Mouse (Mus musculus) spleen, postnatal 36 days (tissue): ENCODE measurements at regions not wholly inside any gene's neighbourhood (a gene's known extent, or its start where the extent isn't known, plus 50 kb on each side); places are given as distances from the start of the nearest gene placed in this dataset.

Source experiments
- DNase-seq, 2 experiments: peaks; one replicate each; pipeline ENCODE4 v3.0.0; 2022; ENCODE audit warnings: low spot score in 2 of 2, mixed read lengths in 1 of 2

DNA sequence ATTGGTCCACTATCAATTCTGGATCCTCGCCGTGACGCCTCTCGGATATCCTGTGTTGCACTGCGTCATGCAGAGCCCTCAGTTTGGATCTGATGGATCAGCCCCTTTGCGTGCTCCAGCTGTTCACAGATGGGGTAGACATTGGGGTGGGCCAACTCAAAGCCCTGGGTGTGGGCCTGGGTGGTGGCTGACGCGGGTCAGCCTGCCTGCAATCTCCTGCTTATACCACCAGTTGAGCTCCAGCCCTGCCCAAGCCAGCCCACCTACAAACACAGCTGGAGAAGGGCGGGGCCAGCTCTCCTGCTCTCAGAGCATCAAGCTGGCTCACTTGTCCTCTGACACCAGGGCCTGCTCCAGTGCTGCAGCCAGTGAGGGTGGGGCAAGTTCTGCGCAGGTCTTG lies 73.1 kb downstream of the Rps15a start:
- no peak for DNase-seq

DNA sequence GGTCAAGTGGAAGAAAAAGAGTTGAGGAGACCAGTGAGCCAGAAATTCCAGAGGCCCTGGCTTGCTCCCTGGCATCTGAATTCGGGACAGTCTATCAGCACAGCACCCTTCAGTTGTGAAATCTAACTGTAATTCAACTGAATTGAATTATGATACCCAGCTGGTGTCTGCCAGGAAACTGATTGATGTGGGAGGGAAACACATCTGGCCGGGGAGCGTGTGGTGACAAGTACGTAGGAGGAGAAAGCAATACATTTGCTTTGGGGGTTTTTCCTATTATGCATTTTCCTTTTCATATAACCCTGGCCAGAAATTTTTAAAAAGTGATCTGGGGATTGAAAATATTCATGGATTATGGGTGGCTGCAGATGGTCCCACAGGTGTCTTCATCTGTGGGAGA lies 76.1 kb downstream of the Rps15a start:
- no peak for DNase-seq

DNA sequence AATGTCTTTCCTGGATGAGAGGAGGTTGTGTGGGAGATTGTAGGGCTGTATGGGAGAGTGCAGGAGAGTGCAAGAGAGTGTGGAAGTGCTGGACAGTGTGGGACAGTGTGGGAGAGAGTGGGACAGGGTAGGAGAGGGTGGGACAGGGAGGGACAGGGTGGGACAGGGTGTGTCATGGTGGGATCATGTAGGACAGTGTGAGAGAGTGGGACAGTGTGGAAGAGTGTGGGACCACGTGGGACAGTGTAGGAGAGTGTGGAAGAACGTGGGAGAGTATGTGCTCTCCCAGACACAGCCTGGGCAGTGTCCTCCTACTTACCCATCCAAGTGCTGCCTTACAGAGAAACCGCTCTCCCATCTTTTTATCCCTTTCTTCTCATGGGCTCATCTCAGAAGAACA lies 78.9 kb downstream of the Rps15a start:
- no peak for DNase-seq

DNA sequence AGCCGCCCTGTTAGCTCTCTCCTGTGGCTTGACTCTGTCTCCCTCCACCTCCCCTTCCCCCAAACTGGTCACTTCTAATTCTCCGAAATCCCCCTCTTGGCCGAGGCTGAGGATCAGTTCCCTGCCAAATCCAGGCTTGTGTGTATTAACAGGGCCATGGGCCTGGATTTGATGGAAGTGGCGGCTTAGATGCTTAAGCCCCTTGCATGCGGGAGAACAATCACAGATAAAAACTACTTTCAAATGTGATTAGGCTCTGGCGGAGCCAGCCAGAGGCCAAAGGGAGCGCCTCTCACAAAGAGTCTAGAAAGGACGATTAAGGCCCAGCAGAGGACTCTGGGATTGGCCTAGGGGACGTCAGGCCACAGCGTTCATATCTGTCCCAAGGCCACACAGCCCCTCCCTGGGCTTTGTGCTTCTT lies 89.9 kb downstream of the Rps15a start:
- DNase-seq: no peak

DNA sequence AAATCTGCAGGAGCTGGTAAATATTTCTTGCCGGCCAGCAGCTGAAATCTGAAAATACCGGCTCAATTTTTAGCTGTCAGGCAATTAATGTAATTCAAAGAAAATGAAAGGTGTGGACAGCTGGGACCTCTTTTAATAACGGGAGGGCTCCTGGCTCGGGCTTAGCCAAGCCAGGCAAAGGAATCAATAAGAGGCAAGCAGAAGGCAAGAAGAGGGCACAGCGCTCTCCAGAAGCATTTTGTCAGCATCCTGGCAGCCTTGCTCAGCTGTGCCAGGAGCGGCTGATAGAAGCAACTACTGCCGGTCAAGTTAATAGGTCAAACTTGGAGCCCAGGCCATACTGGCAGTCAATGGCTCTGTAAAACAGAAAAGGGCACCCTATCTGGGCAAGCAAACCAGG lies 111.4 kb downstream of the Rps15a start:
- DNase-seq: no peak

DNA sequence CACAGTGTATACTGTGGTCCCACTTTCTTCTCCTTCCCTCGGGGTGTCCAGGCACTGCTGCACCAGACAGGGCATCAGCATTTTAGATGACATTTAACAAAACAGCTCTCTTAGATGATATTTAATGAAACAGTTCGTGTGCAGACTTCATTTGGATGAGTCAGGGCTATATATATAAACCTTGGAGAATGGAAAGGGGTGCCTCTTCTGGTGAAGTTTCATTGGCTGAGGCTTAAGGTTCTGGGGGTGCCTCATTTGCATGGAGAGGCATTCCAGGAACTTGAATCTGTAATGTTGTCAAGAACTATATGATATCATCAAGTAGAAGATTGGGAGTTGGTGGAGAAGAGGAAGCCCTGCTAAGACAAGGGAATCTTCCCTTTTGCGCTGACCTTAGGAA lies 114.1 kb downstream of the Rps15a start:
- no peak for DNase-seq

DNA sequence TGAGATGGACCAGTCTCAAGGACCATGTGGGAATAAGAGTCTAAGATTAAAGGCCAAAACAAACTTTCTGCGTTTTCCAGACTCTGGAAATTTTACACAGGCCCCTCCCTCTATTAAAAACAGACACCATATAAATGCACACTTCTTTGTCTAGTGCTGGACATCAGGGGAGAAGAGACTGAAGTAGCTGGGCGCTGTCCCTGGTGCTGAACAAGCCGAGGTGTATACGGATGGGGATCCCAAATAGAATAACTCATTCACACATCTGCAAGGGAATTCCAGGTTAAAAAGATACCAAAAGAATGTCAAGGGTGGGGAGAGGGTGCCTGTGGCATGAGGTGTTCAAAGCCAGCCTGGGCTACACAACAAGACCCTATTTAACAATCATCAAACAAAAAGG lies 114.9 kb downstream of the Rps15a start:
- no peak for DNase-seq

DNA sequence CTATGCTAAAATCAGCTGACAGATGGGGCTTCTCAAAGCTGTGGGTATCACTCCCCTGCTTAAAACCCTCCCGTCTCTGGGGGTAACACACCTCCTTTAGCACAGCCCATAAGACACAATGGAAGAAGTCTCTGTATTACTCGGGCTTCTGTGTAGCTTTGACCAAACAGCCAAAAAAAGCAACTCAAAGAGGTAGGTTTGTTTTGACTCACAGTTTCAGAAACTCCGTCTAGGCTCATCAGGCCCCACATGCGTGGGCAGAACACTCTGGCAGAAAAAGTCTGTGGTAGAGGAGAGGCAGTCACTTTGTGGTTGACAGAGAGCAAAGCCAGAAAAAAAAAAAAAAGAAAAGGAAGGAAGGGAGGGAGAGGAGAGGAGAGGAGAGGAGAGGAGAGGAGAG lies 133.8 kb downstream of the Rps15a start:
- DNase-seq: no peak

DNA sequence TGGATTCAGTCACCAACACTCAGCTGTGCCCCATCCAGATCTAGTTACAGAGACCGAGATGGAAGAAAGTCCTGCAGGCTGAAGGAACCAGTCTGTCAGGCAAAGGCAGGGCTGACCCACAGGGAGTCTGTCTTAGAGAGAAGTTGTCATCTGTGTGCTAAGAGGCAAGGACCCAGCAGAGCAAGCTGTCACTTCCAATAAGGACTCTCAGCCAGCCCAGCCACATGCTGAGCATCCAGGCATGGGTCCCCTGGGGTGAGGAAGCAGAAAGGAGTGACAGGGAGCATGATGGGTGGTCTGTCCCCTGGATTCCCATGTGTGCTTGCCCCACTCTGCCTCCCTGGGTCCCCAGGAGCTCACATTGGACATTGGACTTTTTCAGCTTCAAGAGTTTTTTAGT lies 144.8 kb downstream of the Rps15a start:
- DNase-seq: no peak

DNA sequence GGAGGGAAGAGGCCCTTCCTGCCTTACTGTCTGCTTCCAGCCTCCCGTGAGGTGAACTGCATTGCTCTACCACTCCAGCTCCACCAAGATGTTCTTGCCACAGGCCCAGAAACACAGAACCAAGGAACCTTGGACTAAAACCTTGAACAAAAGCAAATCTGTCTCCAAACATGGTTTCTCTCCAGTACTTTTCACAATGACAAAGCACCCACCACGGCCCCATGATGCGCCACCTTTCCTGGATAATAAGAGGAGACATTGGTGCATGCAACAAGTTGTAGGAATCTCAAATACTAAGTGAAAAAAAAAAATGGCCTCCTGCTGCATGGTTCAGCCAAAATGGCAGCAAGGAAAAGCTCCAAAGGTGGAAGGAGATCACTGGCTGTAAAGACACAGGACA lies 172.6 kb downstream of the Rps15a start:
- DNase-seq: no peak

DNA sequence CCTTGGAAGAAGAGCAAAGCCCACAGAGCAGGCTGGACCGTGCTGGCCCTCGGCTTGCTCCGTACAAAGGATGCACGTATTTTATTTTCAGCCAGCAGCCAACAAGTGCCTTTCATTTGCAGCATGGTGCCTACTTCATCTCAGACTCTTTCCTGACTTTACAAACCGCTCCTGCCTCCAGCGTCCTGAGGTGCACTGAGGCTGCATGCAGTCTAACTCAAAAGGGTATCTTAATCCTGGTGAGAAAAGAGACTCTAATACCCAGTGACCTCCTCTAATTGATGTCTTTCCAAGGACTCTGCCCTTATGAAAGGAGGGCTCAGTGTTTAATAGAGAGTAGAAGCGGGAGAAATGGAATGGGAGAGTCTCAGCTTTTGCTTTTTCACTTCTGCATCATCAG lies 176.4 kb downstream of the Rps15a start:
- no peak for DNase-seq

DNA sequence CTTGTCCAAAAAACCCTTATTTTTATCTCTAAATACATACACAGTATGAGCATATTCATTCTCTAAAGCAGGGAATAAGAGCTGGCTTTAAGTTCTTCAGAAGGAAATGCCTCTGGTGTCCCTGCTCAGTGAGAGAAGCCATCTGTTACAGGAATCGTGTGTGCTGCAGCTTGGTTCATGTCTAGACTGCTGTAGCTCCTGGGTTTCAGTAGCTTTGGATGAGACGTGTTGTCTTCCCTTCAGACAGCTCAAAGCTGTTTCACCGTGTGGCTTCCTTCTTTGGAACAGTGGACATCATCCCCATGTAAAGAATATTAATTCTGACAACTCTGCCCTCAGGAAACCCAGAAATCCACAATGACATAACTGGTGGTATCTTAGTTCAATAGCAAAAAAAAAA lies 181.1 kb downstream of the Rps15a start:
- DNase-seq: no peak

DNA sequence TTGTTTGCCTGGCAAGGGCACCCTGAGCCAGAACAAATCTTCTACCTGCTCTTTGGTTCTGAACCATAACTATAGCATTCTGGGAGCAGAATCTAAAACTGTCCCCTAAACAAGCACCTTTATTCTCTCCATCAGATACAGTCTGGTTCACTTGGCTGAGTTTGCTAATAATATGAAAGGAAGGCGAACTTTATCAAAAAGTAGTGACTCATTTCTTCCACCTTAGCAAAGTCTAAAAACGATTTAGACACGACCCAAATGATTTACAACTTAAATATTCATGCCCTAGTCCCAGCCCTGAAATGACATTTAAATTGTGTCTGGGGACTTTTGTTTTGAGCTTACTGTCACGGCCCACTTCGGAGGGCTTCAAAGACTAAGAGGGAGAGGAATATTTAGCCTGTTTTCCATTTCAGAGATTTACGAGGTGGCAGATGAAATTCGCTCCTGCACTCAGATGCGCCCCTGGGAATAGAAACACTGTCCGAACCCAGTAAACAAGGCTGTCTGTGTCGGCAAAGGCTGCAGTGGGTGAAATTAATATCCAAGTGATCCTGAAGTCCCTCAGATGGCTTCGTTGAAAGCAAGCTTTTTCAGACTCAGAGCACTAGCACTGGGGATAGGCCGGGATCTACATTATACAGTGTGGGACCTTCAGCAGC lies 184.6 kb downstream of the Rps15a start:
- no peak for DNase-seq

DNA sequence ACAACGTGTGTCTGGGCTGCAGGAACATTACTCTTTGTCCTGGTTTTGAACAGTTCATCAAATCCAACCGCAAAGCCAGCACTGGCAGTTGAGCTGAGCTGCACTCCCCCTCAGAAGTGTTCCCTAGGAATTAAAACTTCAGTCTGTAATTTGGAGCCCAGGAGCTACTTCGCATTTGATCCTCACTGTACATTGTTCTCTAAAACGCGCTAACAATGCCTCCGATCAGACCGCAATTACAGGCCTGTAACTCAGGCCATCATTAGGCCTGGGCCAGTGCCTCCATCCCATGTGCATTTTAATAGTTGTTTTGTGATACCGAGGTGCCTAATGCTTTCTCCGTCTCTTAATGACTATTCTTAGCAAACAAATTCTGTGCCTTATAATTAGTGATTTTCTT lies 185.6 kb downstream of the Rps15a start:
- DNase-seq: no peak

DNA sequence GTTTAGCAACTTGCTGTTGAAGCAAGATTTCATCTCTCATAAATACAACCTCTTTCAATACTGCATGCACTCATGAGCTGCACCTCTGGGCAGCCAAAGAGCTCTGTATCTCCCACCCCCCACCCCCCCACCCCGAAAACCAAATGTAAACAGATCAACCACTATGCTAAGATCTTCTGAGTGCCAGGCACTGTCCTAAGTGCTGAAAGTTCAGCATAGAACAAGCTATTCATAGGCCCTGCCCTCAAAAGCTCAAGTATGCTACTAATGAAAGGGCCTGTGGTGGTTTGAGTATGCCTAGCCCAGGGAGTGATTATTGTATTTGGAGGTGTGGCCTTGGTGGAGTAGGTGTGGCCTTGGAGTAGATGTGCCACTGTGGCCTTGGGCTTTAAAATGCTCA lies 189.6 kb downstream of the Rps15a start:
- no peak for DNase-seq

DNA sequence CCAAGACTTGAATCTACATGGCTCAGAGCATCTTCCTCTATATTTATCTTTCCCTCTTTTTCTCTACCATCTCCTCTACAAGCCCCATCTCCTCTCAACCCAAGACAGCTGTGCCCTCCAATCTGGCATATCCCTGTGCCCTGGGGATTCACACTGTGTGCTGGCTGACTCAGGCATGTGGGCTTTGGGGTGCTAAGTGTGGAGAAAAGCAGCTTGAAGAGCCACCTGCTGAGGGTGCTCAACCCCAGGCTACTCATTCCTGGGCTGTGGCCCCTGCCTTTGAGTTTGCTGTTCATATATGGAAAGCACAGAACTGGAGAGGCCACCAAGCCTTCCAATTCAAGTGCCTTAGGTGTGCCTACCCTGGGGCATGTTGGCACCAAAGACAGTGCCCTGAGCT lies 193.7 kb downstream of the Rps15a start:
- no peak for DNase-seq

DNA sequence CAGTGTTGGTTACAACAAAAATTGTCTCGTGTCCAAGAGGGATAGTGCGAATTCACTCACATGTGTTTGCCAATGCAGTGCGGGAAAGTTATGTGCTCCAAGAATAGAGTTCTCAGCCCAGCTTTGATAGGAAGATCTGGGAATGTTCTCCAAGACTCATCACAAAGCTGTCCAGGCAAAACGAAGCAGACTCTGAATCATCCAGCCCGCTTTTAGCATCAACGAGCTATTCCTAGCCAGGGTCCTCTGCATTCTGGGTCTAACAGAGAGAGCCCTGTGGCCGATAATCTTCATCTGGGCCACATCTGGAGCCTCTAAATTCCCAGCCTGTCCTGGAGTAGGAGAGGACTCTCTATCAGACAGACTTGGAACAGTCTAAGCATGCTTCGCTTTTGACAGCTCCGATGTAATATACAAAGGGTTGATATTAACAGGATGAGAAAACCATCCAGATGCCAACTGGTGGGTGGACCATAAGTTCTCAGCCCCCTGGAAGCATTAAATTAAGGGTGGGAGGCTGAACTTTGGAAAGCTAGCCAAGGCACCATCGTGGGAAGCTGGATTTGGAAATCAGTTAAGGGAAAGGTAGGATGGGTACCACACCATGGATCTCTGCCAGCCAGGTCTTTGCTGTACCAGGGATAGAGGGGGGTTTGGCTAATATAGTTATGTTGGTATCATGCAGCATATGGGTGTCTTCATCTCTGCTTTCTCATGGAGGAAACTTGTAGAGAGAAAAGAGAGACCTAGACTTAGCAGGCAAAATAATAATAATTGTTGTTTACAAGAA lies 197.6 kb downstream of the Rps15a start:
- DNase-seq: no peak

DNA sequence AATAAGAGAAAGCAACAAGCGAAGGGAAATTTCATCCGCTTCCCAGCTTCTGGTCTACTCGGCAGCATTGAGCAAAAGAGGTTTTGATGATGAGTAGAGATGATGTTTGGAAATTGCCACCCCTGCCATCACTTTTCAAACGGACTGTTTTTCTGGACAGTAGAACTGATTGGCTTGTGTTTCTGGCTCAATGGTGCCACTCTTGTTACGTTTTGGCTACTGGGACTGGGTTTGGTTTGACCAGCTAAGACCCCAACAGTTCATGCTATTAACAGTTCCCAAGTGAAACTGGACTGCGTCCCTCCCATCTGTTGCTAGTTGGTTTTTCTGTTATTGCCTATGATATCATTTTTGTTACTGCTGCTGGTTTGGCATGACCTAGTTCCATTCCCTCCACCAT lies 199.1 kb downstream of the Rps15a start:
- no peak for DNase-seq

DNA sequence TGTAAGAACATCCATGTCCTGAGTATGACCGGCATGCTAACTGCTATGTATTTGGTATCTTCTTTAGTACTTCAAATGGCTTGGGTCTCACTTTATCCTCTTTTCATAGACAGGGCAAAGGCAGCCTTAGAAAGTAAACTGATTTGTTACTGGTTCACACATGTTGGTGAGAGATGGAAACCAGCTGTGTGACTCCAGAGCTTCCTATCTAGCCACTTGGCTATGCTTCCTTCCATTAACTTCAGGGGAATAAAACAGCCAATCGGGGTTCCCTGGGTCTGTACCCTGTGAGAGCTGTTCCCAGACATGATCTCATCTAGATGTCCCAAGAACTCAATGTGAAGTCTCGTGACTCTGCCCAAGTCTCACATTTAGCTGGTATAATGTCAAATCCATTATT lies 203.5 kb downstream of the Rps15a start:
- no peak for DNase-seq

DNA sequence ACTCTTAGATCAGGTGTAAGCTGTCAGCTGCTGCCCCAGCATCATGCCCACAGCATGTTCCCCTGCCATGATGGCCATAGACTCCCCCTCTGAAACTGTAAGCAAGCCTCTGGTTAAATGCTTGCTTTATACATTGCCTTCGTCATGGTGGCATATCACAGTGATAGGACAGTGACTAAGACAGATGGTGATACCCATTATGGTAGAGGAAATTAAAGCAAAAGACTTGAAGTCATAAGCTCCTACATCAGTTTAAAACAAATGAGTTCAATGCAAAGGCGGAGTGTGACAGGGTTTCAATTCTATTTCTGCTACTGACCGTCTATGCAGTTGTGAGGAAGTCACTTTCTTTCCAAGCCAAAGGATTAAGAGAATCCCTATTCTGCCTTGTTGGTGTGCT lies 204.9 kb downstream of the Rps15a start:
- no peak for DNase-seq

DNA sequence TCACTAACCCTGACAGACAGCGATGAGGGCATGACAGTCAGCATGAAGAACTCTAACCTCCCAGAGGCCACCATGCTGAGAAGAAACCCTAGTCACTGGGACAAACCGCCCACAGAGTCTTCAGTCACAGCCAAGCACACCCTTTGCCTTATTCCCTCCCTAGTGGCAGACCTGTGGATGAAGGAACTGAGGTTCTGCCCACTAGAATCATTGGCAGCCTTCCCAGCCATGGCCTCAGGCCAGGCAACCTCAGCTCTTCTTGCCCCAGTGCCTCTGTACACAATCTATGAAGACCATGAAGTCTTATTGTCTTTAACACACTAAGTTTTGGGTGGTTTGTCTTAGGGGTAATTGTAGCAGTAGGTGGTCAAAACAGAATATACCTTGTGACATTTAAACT lies 219.5 kb downstream of the Rps15a start:
- no peak for DNase-seq

DNA sequence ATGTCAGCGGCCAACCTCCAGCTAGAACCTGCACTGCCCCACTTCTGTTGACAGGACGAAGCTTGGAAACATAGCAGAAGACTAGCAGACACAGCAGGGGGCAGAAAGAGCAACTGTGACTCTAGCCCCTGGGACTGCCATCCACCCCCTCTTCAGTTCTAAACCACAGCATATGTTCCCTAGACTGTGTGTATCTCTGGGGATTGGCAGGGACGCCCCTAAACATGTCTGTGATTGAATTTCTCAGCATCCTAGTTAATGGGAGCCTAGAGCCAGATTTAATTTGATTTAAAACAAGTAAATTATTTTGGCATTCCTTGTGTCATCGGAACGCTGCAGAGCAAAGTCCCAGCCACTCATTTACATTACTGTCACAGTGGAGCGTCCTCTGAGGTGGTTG lies 228.7 kb downstream of the Rps15a start:
- no peak for DNase-seq

DNA sequence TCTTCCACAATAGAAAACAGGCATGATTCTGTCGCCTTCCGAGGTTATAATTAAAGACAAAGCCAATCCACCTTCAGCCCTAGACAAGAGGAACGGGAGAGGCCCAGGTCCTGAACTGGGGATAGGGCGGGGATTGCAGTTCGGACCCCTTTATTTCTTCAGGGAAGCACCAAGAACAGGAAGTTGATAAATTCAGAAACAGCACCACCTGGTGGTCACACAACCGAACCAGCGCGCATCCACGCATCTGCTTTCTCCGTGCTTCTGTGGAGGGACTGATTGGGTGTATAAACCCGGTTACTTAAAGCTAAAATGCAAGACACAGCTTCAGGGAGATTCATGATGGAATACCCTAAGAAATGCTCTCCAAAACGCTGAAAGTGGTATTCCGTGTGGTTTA lies 233.2 kb downstream of the Rps15a start:
- peak; percentile 19 to 42 for DNase-seq

DNA sequence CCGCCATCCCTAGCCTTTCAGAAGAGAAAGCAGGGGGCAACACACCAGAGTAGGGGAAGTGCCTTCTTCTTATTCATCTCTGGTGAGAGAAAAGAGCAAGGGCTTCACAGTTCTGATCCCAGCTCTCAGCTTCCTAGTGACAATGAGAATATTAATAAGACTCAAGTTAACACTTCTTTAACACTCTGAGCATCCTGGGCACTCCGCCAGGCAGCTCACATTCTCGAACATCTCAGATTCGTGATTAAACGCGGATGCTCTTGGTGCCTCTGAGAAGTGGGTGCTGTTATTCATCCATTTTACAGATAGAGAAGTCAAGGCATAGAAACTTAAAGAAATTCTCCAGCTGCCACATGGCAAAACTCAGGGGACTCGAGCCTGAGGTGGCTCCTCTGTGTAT lies 237.1 kb downstream of the Rps15a start:
- DNase-seq: no peak
